Mouse (Mus musculus): ENCODE measurements at regions not wholly inside any gene's neighbourhood (a gene's known extent, or its start where the extent isn't known, plus 50 kb on each side); places are given as distances from the start of the nearest gene placed in this dataset.

- TF ChIP-seq CTCF (IDR thresholded peaks at IDR 0.05; ENCODE audit: extremely low read depth, insufficient read depth, low read length) (no peak), POLR2A (IDR thresholded peaks at IDR 0.05; ENCODE audit: extremely low read depth, insufficient read depth, low read length) (no peak)
Measured at GRCm38 (mm10) chr6:66151786-66152185, 199.4 kb downstream of the 4930544G11Rik start.

Data from cortical plate, adult 2 months (tissue).